12 mouse cellular contexts compared by ENCODE assay signal in genomic region chr5:29484965-29485940, GRCm38 (mm10). TPM values are rescaled to one million over a fixed set of nuclear protein-coding genes. Genes with fewer than 3 reads are reported as not detected.
DNase-seq lines count a peak whose midpoint lies in the region; ATAC-seq lines count a peak whose summit lies in the region.
"Had no signal": no experiment of that assay in that cellular context is flagged by ENCODE, and none has a peak within 500 bp of the region (broad histone marks: within the 10 kb centered on the region; RNA-seq: fewer than 3 reads in every experiment).

No protein-coding gene starts in this region.

- H3K9me3 ChIP-seq in forebrain, embryonic 13.5 days (replicated peaks) = no peaks in the 10 kb centered on the region
- H3K9me3 ChIP-seq in forebrain, embryonic 12.5 days = no peaks in the 10 kb centered on the region
- no peaks in the 10 kb centered on the region for H3K9me3 ChIP-seq in lung, embryonic 15.5 days

- ATAC-seq in forebrain, embryonic 13.5 days = no peak
- ATAC-seq in forebrain, embryonic 12.5 days (ENCODE audit: low FRiP score) = no peak
- ATAC-seq in lung, embryonic 15.5 days (ENCODE audit: borderline replicate concordance, extremely low read depth, low FRiP score, low TSS enrichment) = peak; percentile 35; the same call in 1 of the 2 replicates
- 0 out of 2 replicates have a peak, but pooled peaks have one; percentile 17 for ATAC-seq in megakaryocyte progenitor cell, adult 5-6 weeks (replicated peaks; ENCODE audit: poor library complexity)
- ATAC-seq: activated CD4-positive, CD25-positive, alpha-beta regulatory T cell, adult 4 months had no signal

- under 1% methylated on average over 38 of the region's 38 CpGs for WGBS in forebrain, embryonic 13.5 days
- WGBS in forebrain, embryonic 12.5 days = under 1% methylated on average over 38 of the region's 38 CpGs
- under 1% methylated on average over 38 of the region's 38 CpGs for WGBS in lung, embryonic 15.5 days

- no peak overlapping the region for H3K4me3 ChIP-seq in forebrain, embryonic 13.5 days
- H3K4me3 ChIP-seq in forebrain, embryonic 12.5 days (replicated peaks) = no peak overlapping the region
- H3K4me3 ChIP-seq in lung, embryonic 15.5 days = no peak overlapping the region

- H3K36me3 ChIP-seq in forebrain, embryonic 13.5 days (ENCODE audit: poor library complexity, severe bottlenecking) = no peaks in the 10 kb centered on the region
- H3K36me3 ChIP-seq in forebrain, embryonic 12.5 days (replicated peaks) = no peaks in the 10 kb centered on the region
- H3K36me3 ChIP-seq in lung, embryonic 15.5 days = no peaks in the 10 kb centered on the region

- no peak overlapping the region for H3K27ac ChIP-seq in forebrain, embryonic 13.5 days
- H3K27ac ChIP-seq in forebrain, embryonic 12.5 days = no peak overlapping the region
- H3K27ac ChIP-seq in lung, embryonic 15.5 days = no peak overlapping the region

- peak overlapping the region; percentile 7; the same call in 1 of the 2 replicates for H3K4me2 ChIP-seq in forebrain, embryonic 13.5 days
- H3K4me2 ChIP-seq in forebrain, embryonic 12.5 days = no peak overlapping the region
- H3K4me2 ChIP-seq in lung, embryonic 15.5 days = no peak overlapping the region

- peaks cover 7% of the 10 kb centered on the region for H3K4me1 ChIP-seq in forebrain, embryonic 13.5 days
- no peaks in the 10 kb centered on the region for H3K4me1 ChIP-seq in forebrain, embryonic 12.5 days
- H3K4me1 ChIP-seq in lung, embryonic 15.5 days = no peaks in the 10 kb centered on the region

- no peak for DNase-seq in lung, postnatal 14 days
- peak; percentile 37 for DNase-seq in embryo, embryonic 10.5 days (ENCODE audit: low spot score)
- no peak for DNase-seq in gastrocnemius, postnatal 10 days
- DNase-seq in kidney, adult 8-10 months = no peak
- DNase-seq: cerebellum, adult 9-10 months had no signal

- H3K27me3 ChIP-seq in forebrain, embryonic 13.5 days = peaks cover 98% of the 10 kb centered on the region
- peaks cover 98% of the 10 kb centered on the region for H3K27me3 ChIP-seq in forebrain, embryonic 12.5 days
- peaks cover 99% of the 10 kb centered on the region for H3K27me3 ChIP-seq in lung, embryonic 15.5 days

- no peak overlapping the region for H3K9ac ChIP-seq in forebrain, embryonic 13.5 days
- H3K9ac ChIP-seq in forebrain, embryonic 12.5 days = no peak overlapping the region
- no peak overlapping the region for H3K9ac ChIP-seq in lung, embryonic 15.5 days

RNA-seq across cellular contexts. Expression of gene Mnx1, which starts 7.0 kb away (rescaled TPM):
- not detected in 2 replicates for polyA plus RNA-seq in forebrain, embryonic 13.5 days (2015; fragmentation: Nextera tagmentation; extraction: Ambion mirVana)
- 0.09 TPM in 1 of 2 replicates, not detected in the other for polyA plus RNA-seq in forebrain, embryonic 12.5 days (2016; fragmentation: Nextera tagmentation; extraction: Ambion mirVana)
- polyA plus RNA-seq in lung, embryonic 15.5 days (2015; fragmentation: Nextera tagmentation; extraction: Ambion mirVana) = 0.08 TPM in 1 of 2 replicates, not detected in the other
- total RNA-seq in megakaryocyte progenitor cell, adult 5-6 weeks (2015) = not detected in 2 replicates
- total RNA-seq in megakaryocyte progenitor cell, adult 5-6 weeks (2017) = not detected in 2 replicates
- not detected for total RNA-seq in gastrocnemius, postnatal 10 days (2021)
- total RNA-seq: layer of hippocampus, postnatal 10 days had no signal
- polyA plus RNA-seq: activated CD4-positive, CD25-positive, alpha-beta regulatory T cell, adult 4 months; lung, embryonic 16.5 days had no signal

RNA-seq across cellular contexts. Expression of gene Nom1, which starts 50.8 kb away (rescaled TPM):
- 26.0 and 26.6 TPM in 2 replicates for polyA plus RNA-seq in forebrain, embryonic 13.5 days (2015; fragmentation: Nextera tagmentation; extraction: Ambion mirVana)
- 27.4 and 28.3 TPM in 2 replicates for polyA plus RNA-seq in forebrain, embryonic 12.5 days (2016; fragmentation: Nextera tagmentation; extraction: Ambion mirVana)
- 25.7 and 29.5 TPM in 2 replicates for polyA plus RNA-seq in lung, embryonic 15.5 days (2015; fragmentation: Nextera tagmentation; extraction: Ambion mirVana)
- 19.6 and 22.0 TPM in 2 replicates for total RNA-seq in megakaryocyte progenitor cell, adult 5-6 weeks (2015)
- 16.7 and 25.4 TPM in 2 replicates for total RNA-seq in megakaryocyte progenitor cell, adult 5-6 weeks (2017)
- 10 to 100 TPM; 11.8 to 13.6 TPM for total RNA-seq in gastrocnemius, postnatal 10 days (2021)

Comparison
In these comparisons a context has a peak if more than half of its experiments do, and no peak if none do; other contexts are left out.
1. ATAC-seq: peak in lung, embryonic 15.5 days (single experiment) and megakaryocyte progenitor cell, adult 5-6 weeks (single experiment); none in forebrain, embryonic 13.5 days (single experiment) and forebrain, embryonic 12.5 days (single experiment).